Mouse (Mus musculus) olfactory bulb, adult 2 months (tissue): ENCODE results near the gene Dchs2. TPM values are rescaled to one million over a fixed set of nuclear protein-coding genes. Genes with fewer than 3 reads are reported as not detected.

Source experiments
- H3K27ac ChIP-seq: fragments of 200-500 bp; 2 replicates; pipeline ENCODE4 v1.5.1; 2012; ENCODE audit warnings: low read depth, low read length; ENCODE audit not compliant: insufficient read depth
- H3K4me1 ChIP-seq: fragments of 200-500 bp; 2 replicates; pipeline ENCODE4 v1.6.1; 2012; ENCODE audit warnings: low read length; ENCODE audit not compliant: control insufficient read depth, insufficient read depth
- H3K4me3 ChIP-seq: fragments of 200-500 bp; 2 replicates; pipeline ENCODE4 v1.5.1; 2012; ENCODE audit warnings: mild to moderate bottlenecking, low read depth, low read length, moderate library complexity; ENCODE audit not compliant: insufficient read depth
- CTCF ChIP-seq: fragments of 200-500 bp; IDR thresholded peaks from 2 replicates; pipeline ENCODE4 v1.5.1; 2012; ENCODE audit warnings: low read depth, mild to moderate bottlenecking, low read length, moderate library complexity; ENCODE audit not compliant: insufficient read depth
- POLR2A ChIP-seq: fragments of 200-500 bp; IDR thresholded peaks from 2 replicates; pipeline ENCODE4 v1.6.1; 2012; ENCODE audit warnings: mild to moderate bottlenecking, low read depth, low read length, moderate library complexity; ENCODE audit not compliant: insufficient read depth
- WGBS: fragments of 180-500 bp; shearing (Covaris S2); methylation state at CpG from one replicate; pipeline ENCODE4 v1.1.7; 2018; 5-methylcytosine and 5-hydroxymethylcytosine counted together
- polyA plus RNA-seq: library from polyadenylated mRNA; stranded (reverse); fragments of >200 nt; gene quantifications from 2 replicates; pipeline ENCODE4 v1.2.4, GENCODE M21; 2012; ENCODE audit warnings: low replicate concordance; ENCODE audit not compliant: missing spikeins, insufficient read depth, insufficient read length

Gene Dchs2
- polyA plus RNA-seq, 1 experiment: not detected

DNA sequence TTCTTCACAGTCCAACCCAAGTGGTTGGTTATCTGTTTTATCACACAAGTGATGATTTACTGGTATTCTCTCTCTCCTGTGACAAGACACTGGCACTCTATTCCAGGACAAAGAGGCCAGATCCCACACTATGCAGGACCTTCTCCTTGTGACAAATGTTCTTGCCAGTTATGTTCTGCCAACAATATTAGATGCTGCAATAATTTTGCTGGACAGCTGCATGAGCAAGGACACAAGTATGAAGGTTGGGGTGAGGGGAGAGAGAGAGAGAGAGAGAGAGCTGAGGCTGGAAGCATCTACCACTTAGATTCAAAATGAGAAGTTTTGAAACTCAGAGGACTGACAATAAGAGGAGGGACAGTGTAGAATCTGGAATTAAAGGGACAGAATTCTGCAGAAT lies 162.7 kb downstream of the Dchs2 start:
- no peak overlapping the region for H3K4me3 ChIP-seq
- TF ChIP-seq CTCF (no peak), POLR2A (no peak)
- H3K27ac ChIP-seq: no peak overlapping the region
- H3K4me1 ChIP-seq: 0 out of 2 replicates have a peak, but pooled peaks cover 2% of the 10 kb centered on the region

DNA sequence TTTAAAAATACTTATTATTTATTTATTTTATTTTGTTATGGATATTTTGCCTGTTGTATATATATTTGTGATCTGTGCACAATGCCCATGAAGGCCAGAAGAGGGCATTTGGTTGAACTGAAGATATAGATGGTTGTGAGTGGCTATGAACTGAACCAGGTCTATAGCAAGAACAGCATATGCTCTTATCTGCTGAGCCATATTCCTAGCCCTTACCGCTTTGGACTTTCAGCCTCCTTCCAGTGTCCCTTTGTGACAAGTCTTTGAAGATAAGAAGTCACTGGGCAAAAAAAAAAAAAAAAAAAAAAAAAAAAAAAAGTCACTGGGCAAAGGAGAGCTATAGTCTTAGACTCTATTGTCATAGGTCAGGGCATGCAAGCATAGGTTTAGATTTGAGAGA lies 163.2 kb downstream of the Dchs2 start:
- WGBS: 93% methylated on average over 1 of the region's 1 CpGs

DNA sequence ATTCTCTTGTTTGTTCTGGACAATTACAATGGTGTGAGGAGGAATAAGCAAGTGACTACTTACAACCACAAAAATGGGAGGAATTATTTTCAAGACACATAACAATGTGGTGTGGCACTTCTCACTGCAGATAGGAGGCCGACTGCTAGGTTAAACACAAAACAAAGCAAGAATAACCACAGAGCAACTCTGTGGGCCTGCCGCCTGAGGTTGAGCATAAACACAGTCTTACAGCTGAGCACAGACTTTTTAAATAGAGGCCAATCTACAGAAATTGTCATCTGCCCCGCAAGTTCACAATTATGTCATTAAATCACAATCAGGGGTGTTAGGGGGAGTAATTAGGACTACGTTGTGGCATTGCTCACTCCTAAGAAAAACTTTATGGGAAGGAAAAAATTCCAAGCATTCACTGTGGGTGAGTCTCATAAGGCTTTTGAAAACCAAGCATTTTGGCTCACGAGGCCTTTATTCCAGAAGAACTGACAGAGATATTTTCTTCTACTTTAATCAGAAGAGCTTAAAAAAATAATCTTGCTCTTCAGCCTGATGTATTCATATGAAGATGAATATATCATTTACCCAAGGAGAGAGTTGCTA lies 172.1 kb downstream of the Dchs2 start:
- Histone ChIP-seq H3K27ac (no peak overlapping the region), H3K4me1 (no peaks in the 10 kb centered on the region), H3K4me3 (no peak overlapping the region)
- WGBS: 53% methylated on average over 5 of the region's 5 CpGs
- TF ChIP-seq POLR2A: no peak
- no peak for TF ChIP-seq CTCF

More for the DNA sequence above, 163.2 kb downstream of the Dchs2 start:
- Histone ChIP-seq H3K4me1 (0 out of 2 replicates have a peak, but pooled peaks cover 2% of the 10 kb centered on the region), H3K27ac (no peak overlapping the region), H3K4me3 (no peak overlapping the region)
- TF ChIP-seq CTCF (no peak), POLR2A (no peak)

DNA sequence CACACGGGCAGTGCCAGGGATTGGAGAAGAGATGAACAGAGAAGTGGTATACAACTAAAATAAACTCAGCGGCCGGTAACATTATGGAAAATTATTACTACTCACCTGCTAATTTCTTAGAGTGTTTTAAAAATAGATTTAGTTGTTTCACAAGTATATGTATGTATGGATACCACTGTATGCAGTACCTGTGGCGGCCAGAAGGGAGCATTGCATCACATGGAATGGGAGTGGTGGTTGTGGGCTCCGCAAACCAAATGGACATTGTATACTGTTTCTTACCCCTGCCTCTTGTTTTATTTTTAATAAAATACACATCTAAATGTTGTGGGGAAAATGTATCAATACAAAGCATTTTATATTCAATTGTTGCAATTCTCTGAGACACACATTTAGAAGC lies 176.1 kb downstream of the Dchs2 start:
- WGBS: 73% methylated on average over 5 of the region's 5 CpGs
- Histone ChIP-seq H3K4me1 (no peaks in the 10 kb centered on the region), H3K4me3 (no peak overlapping the region), H3K27ac (no peak overlapping the region)
- TF ChIP-seq POLR2A (no peak), CTCF (no peak)

DNA sequence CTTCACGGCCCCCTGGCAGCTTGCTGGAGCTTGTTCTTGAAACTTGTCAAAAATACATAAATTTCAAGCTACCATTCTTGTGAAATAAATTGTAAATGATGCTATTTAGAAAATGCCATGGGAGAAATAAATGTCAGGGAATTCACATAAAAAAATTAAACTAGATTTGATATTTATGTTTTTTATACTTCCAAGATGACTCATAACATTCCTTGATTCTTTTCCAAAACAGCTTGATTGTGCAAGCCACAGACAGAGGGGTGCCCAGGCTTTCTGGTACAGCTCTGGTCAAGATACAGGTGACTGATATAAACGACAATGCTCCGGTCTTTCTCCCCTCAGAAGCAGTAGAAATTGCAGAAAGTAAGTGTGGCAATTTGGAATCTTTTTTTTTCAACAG lies 218.2 kb downstream of the Dchs2 start:
- 89% methylated on average over 3 of the region's 3 CpGs for WGBS
- Histone ChIP-seq H3K27ac (no peak overlapping the region), H3K4me1 (no peaks in the 10 kb centered on the region), H3K4me3 (no peak overlapping the region)
- TF ChIP-seq POLR2A (no peak), CTCF (no peak)

DNA sequence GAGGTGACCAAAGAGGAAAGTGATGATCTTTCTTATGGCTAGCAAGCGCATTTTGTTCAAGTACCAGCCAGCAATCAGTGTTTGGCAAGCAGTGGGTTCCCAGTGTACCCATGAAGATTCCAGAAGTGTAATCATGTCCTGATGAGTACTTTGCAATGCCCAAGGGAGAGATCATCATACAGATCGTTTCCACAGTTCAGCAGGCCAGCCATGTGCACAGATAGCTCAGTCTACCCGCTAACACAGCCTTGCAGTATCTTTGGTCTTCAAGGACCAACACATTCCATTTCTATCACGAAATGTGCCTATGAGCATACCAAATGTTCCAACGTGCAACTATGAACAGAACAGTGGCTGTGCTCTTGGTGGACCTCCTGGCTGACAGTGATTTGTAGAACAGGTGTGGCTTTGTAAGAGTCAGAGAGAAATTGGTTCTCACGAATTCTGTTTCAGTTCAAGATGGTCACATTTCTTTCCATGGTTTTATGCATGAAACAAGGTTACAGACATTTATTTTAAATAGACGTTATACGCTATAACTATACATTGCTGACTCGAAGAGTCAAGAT lies 240.8 kb downstream of the Dchs2 start:
- H3K27ac ChIP-seq: no peak overlapping the region
- H3K4me1 ChIP-seq: no peaks in the 10 kb centered on the region
- H3K4me3 ChIP-seq: no peak overlapping the region
- WGBS: 88% methylated on average over 9 of the region's 9 CpGs
- no peak for TF ChIP-seq POLR2A
- TF ChIP-seq CTCF: no peak

DNA sequence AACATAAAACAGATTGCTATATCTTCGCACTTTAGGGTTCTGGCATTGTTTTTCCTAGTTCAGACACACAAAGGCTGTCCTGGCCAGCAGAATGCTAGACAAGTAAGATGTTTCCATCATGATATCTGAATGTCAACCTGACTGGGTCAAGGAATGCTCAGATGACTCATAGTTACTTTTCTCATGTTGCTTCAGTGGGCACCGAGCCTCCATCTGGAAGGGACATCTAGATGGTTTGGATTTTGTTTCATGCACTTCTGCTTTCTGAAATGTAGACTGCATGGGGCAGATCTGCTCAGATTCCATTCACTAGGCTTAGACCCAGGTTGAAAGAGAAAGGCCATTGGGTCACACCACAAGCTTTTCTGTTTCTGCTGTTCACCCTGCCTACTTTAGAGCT lies 242.1 kb downstream of the Dchs2 start:
- no peak overlapping the region for H3K27ac ChIP-seq
- TF ChIP-seq CTCF: no peak
- no peak overlapping the region for H3K4me3 ChIP-seq
- no peaks in the 10 kb centered on the region for H3K4me1 ChIP-seq
- WGBS: 92% methylated on average over 2 of the region's 2 CpGs

DNA sequence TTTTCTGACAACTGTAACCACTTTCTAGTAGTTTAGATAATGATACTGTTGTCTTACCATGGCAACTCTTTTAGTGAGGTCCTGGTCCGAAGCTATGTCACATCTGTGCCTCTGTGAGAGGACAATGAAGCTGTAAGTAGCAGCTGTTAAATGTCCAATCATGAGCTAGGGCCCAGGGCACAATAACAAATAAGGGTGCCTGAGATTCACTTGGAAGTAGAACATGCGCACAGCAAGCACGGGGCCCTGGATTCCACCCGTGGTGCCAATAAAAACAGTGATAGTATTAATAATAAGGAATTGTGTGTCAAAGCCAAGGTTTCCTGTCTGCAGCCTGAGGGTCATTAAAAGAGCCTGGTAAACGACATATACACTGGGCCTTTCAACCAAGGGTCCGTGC lies 246.6 kb downstream of the Dchs2 start:
- WGBS: 77% methylated on average over 6 of the region's 6 CpGs
- Histone ChIP-seq H3K27ac (no peak overlapping the region), H3K4me3 (no peak overlapping the region), H3K4me1 (no peaks in the 10 kb centered on the region)
- no peak for TF ChIP-seq POLR2A
- TF ChIP-seq CTCF: no peak

DNA sequence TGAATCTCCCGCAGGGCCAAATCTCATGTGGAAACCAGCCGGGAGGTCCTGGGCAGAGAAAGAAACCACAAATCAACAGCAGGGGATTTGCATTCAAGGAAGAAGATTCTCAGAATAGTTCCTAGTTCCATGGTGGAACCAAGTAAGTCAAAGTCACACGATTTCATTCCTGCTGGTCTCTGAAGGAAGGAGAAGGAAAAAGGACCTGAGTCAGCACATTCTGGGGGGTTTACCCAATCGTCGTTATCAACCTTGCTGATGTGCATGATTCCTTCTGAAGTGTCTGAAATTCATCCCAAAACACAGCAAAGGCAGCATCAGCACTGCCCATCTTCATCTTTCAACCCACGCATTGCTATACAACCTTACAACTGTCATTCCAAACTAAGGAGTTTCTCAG lies 249.1 kb downstream of the Dchs2 start:
- no peak overlapping the region for H3K27ac ChIP-seq
- WGBS: 88% methylated on average over 6 of the region's 6 CpGs
- TF ChIP-seq POLR2A (no peak), CTCF (no peak)
- H3K4me3 ChIP-seq: no peak overlapping the region
- H3K4me1 ChIP-seq: no peaks in the 10 kb centered on the region

Other genes starting within 250 kb of the Dchs2 start
- not detected in 2 replicates for gene Lrat, start 224.0 kb upstream of the Dchs2 start, polyA plus RNA-seq
- not detected in 2 replicates for gene Fgg, start 120.2 kb upstream of the Dchs2 start, polyA plus RNA-seq
- gene Fga, start 101.9 kb upstream of the Dchs2 start, polyA plus RNA-seq: not detected in 2 replicates
- gene Fgb, start 78.1 kb upstream of the Dchs2 start, polyA plus RNA-seq: not detected in 2 replicates
- not detected in 2 replicates for gene Plrg1, start 72.4 kb upstream of the Dchs2 start, polyA plus RNA-seq